Mouse (Mus musculus) G1E (cell line): ENCODE data around the gene Thap11.

Experiments
- CTCF ChIP-seq: IDR thresholded peaks from 2 replicates; pipeline ENCODE4 v1.5.1; 2012; ENCODE audit warnings: low read depth, low read length, inconsistent platforms, mixed read lengths
- GATA1 ChIP-seq: IDR thresholded peaks from 2 replicates; pipeline ENCODE4 v1.6.1; 2012; ENCODE audit warnings: borderline replicate concordance, low read length, inconsistent platforms, mixed read lengths
- POLR2AphosphoS5 ChIP-seq: IDR thresholded peaks from 2 replicates; pipeline ENCODE4 v1.6.1; 2012; ENCODE audit warnings: low read depth, low read length, inconsistent platforms; ENCODE audit not compliant: insufficient replicate concordance
- TAL1 ChIP-seq: conservative IDR thresholded peaks from 2 replicates; pipeline ENCODE4 v1.6.1; 2012; ENCODE audit warnings: low read depth, low read length, inconsistent platforms, mixed read lengths

- TF ChIP-seq CTCF (no peak), GATA1 (no peak), POLR2AphosphoS5 (no peak), TAL1 (no peak)
These were observed 5.4 kb downstream of the Thap11 start, which contains the start of gene Nutf2 for GRCm38 (mm10) chr8:105860143-105860981.
